In genomic region chr8:127331751-127332150, GRCm38 (mm10) we compare ENCODE assay signal across 8 mouse cellular contexts.
A peak's percentile ranks its signal among the peaks of the same experiment; 100 is the strongest.
DNase-seq lines count a peak whose midpoint lies in the region; ATAC-seq and TF ChIP-seq lines count a peak whose summit lies in the region.

No protein-coding gene starts in this region.

- intact Hi-C loops in heart, adult 2 months (cut with DNase I), result loop anchor here (5.0 to 10.0 kb wide), 4 partner anchors 139 to 1163 kb away; no protein-coding TSS in a partner anchor

- 95% methylated on average over 1 of the region's 1 CpGs for WGBS in heart, adult 2 months
- WGBS in heart, embryonic 12.5 days, result 91% methylated on average over 1 of the region's 1 CpGs

- peaks cover 3% of the 10 kb centered on the region; the same call in 1 of the 2 replicates for H3K36me3 ChIP-seq in heart, adult 2 months (ENCODE audit: control insufficient read depth, insufficient read depth, low read length)
- H3K36me3 ChIP-seq in heart, embryonic 12.5 days, result no peaks in the 10 kb centered on the region

- H3K27ac ChIP-seq in heart, adult 2 months, result no peak overlapping the region
- H3K27ac ChIP-seq in heart, embryonic 12.5 days (ENCODE audit: poor library complexity, severe bottlenecking), result no peak overlapping the region
- no peak overlapping the region for H3K27ac ChIP-seq in embryonic fibroblast, embryonic 13.5 days (ENCODE audit: insufficient read depth, low read length)

- H3K79me2 ChIP-seq in heart, adult 2 months (replicated peaks; ENCODE audit: control insufficient read depth, insufficient read depth, low read length), result no peaks in the 10 kb centered on the region

- TF ChIP-seq POLR2A in heart, adult 2 months (IDR thresholded peaks at IDR 0.05; ENCODE audit: insufficient read depth, low read depth, low read length), result no peak
- TF ChIP-seq POLR2A in embryonic fibroblast, embryonic 13.5 days (IDR thresholded peaks at IDR 0.05; ENCODE audit: low read depth, low read length), result no peak

- DNase-seq in heart, adult 2 months, result peak; percentile 18 to 74
- DNase-seq in CD4-positive helper T cell, adult 2 months (ENCODE audit: low read depth, low spot score), result peak; percentile 31
- peak; percentile 41 for DNase-seq in adrenal gland, adult 2 months
- DNase-seq in layer of hippocampus, adult 9-11 months, result peak; percentile 27
- DNase-seq in natural killer cell, adult 2 months (ENCODE audit: low spot score in 2 of 2), result peak; percentile 19 to 27
- peak; percentile 72 for DNase-seq in thymus, postnatal 14 days

- no peak overlapping the region for H3K9ac ChIP-seq in heart, adult 2 months (ENCODE audit: low read depth, low read length)
- no peak overlapping the region for H3K9ac ChIP-seq in heart, embryonic 12.5 days

- H3K4me1 ChIP-seq in heart, adult 2 months (ENCODE audit: control insufficient read depth, insufficient read depth, low read length), result peaks cover 8% of the 10 kb centered on the region
- H3K4me1 ChIP-seq in heart, embryonic 12.5 days (replicated peaks), result peaks cover 28% of the 10 kb centered on the region
- H3K4me1 ChIP-seq in embryonic fibroblast, embryonic 13.5 days (ENCODE audit: control insufficient read depth, insufficient read depth, low read length), result peaks cover 13% of the 10 kb centered on the region

- no peak for ATAC-seq in heart, embryonic 12.5 days (ENCODE audit: insufficient number of reproducible peaks, low FRiP score)

- H3K4me2 ChIP-seq in heart, embryonic 12.5 days, result no peak overlapping the region

- H3K9me3 ChIP-seq in heart, embryonic 12.5 days (replicated peaks), result no peaks in the 10 kb centered on the region

- TF ChIP-seq CTCF in heart, adult 2 months (IDR thresholded peaks at IDR 0.05), result peak; percentile 92
- TF ChIP-seq CTCF in embryonic fibroblast, embryonic 13.5 days (IDR thresholded peaks at IDR 0.05; ENCODE audit: borderline replicate concordance, insufficient read depth, low read length), result peak; percentile 60; the same call in 1 of the 2 replicates

- H3K4me3 ChIP-seq in heart, adult 2 months, result no peak overlapping the region
- no peak overlapping the region for H3K4me3 ChIP-seq in heart, embryonic 12.5 days
- H3K4me3 ChIP-seq in embryonic fibroblast, embryonic 13.5 days (ENCODE audit: insufficient read depth, low read length), result no peak overlapping the region

- no peaks in the 10 kb centered on the region for H3K27me3 ChIP-seq in heart, adult 2 months (ENCODE audit: control insufficient read depth, insufficient read depth, low read length)
- no peaks in the 10 kb centered on the region for H3K27me3 ChIP-seq in heart, embryonic 12.5 days (replicated peaks)

- TF ChIP-seq EP300 in heart, adult 2 months (IDR thresholded peaks at IDR 0.05; ENCODE audit: insufficient read depth, low read depth, low read length), result 0 out of 2 replicates have a peak, but pooled peaks have one; percentile 20
